Mouse (Mus musculus) ES-Bruce4 (cell line): Measurements from ENCODE around the gene Dok5. TPM values are rescaled to one million over a fixed set of nuclear protein-coding genes. Genes with fewer than 3 reads are reported as not detected.

Experiments used
- H3K27ac ChIP-seq: 2 replicates; pipeline ENCODE4 v1.5.1; 2012; ENCODE audit warnings: low read length, inconsistent platforms; ENCODE audit not compliant: insufficient read depth
- H3K27me3 ChIP-seq: 2 replicates; pipeline ENCODE4 v1.6.1; 2012; ENCODE audit warnings: mild to moderate bottlenecking, low read length, inconsistent platforms; ENCODE audit not compliant: control insufficient read depth, poor library complexity, insufficient read depth, severe bottlenecking
- H3K36me3 ChIP-seq: 2 replicates; pipeline ENCODE4 v1.6.1; 2012; ENCODE audit warnings: inconsistent platforms, mild to moderate bottlenecking, low read length, moderate library complexity; ENCODE audit not compliant: control insufficient read depth, poor library complexity, insufficient read depth, severe bottlenecking
- H3K4me1 ChIP-seq: one replicate; pipeline ENCODE4 v1.8.1; 2011; ENCODE audit warnings: low read length; ENCODE audit not compliant: control insufficient read depth, insufficient read depth
- H3K4me3 ChIP-seq: 2 replicates; pipeline ENCODE4 v1.5.1; 2011; ENCODE audit warnings: low read depth, mild to moderate bottlenecking, low read length
- H3K9ac ChIP-seq: 2 replicates; pipeline ENCODE4 v1.6.1; 2012; ENCODE audit warnings: low read depth, mild to moderate bottlenecking, inconsistent platforms; ENCODE audit not compliant: poor library complexity, severe bottlenecking
- H3K9me3 ChIP-seq: replicated peaks from 2 replicates; pipeline ENCODE4 v1.6.1; 2012; ENCODE audit warnings: mild to moderate bottlenecking, low read length, inconsistent platforms; ENCODE audit not compliant: control insufficient read depth, poor library complexity, insufficient read depth, severe bottlenecking
- CTCF ChIP-seq: IDR thresholded peaks from one replicate; pipeline ENCODE4 v1.8.1; 2011; ENCODE audit warnings: low read depth, low read length
- EP300 ChIP-seq: IDR thresholded peaks from 2 replicates; pipeline ENCODE4 v1.6.1; 2011; ENCODE audit warnings: low read depth, low read length; ENCODE audit not compliant: insufficient read depth
- POLR2A ChIP-seq: IDR thresholded peaks from one replicate; pipeline ENCODE4 v1.8.1; 2011; ENCODE audit warnings: low read length; ENCODE audit not compliant: insufficient read depth
- polyA plus RNA-seq: library from polyadenylated mRNA; stranded (reverse); fragments of >200 nt; gene quantifications from 2 replicates; pipeline ENCODE4 v1.2.4, GENCODE M21; 2011; ENCODE audit warnings: low read depth; ENCODE audit not compliant: missing spikeins, insufficient read depth, insufficient read length

Gene Dok5
- polyA plus RNA-seq, 1 experiment, result 1.4 TPM

DNA sequence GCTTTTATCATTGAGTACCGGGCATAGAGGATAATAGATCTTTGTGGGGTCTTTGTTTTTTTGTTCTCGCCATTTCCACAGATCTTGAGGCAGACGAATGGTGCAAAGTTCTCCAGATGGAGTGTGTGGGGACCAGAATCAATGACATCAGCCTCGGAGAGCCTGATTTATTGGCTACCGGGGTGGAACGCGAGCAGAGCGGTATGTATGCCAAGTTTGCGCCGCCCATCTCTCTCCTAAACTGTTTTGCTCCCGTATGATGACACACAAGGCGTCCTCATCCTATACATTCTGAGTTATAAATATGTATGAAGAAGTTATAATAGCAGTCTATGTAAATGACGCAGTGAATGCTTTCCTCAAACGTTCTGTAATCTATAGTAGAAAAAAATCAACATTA lies 98.4 kb downstream of the Dok5 start:
- H3K27ac ChIP-seq, result no peak overlapping the region
- no peak overlapping the region for H3K9ac ChIP-seq
- TF ChIP-seq CTCF (no peak), POLR2A (no peak), EP300 (no peak)
- H3K4me1 ChIP-seq, result no peaks in the 10 kb centered on the region
- H3K4me3 ChIP-seq, result no peak overlapping the region
- H3K9me3 ChIP-seq, result no peaks in the 10 kb centered on the region
- H3K36me3 ChIP-seq, result no peaks in the 10 kb centered on the region
- no peaks in the 10 kb centered on the region for H3K27me3 ChIP-seq

DNA sequence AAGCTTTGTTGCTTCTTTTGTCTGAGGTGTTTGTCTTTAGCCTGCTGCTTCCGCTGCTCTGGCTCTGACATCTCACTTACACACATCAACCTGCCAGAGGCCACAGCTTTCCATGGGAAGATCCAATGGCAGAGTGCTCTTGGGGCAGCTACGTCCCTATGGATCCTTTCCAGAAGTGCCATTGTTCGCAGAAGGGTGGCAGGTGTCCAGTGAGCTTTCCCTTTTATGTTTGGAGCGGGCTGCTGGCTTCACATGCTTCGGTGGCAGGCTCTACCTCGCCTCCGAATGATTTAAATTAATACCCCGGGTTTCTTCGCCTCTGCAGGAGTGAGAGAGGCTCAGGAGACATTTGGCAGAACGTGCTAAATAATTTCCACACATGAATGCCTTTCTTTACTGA lies 105.3 kb downstream of the Dok5 start:
- Histone ChIP-seq H3K9me3 (no peaks in the 10 kb centered on the region), H3K4me3 (no peak overlapping the region), H3K9ac (no peak overlapping the region), H3K36me3 (no peaks in the 10 kb centered on the region), H3K27ac (no peak overlapping the region), H3K27me3 (no peaks in the 10 kb centered on the region), H3K4me1 (peaks cover 2% of the 10 kb centered on the region)
- TF ChIP-seq CTCF (no peak), EP300 (no peak), POLR2A (no peak)

DNA sequence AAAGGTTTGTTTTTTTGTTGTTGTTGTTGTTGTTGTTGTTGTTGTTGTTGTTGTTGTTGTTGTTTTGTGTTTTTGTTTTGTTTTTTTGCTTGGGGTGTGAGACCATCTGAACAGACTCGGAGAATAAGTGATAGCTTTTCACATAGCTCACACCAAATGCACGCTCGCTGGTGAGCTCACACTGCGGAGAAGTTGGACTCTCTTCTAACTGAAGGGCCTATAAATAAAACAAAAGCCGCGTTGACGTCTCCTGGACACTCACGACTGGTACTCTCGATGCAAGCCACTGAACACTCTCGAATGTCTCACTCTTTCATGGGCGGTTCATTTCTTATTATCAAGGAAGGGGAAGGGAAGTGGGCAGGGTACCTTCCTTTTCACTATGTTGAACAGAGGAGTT lies 105.8 kb downstream of the Dok5 start:
- Histone ChIP-seq H3K27me3 (no peaks in the 10 kb centered on the region), H3K4me3 (no peak overlapping the region), H3K4me1 (peaks cover 2% of the 10 kb centered on the region), H3K36me3 (no peaks in the 10 kb centered on the region), H3K9me3 (no peaks in the 10 kb centered on the region), H3K27ac (no peak overlapping the region), H3K9ac (no peak overlapping the region)
- TF ChIP-seq CTCF (no peak), POLR2A (no peak), EP300 (no peak)

DNA sequence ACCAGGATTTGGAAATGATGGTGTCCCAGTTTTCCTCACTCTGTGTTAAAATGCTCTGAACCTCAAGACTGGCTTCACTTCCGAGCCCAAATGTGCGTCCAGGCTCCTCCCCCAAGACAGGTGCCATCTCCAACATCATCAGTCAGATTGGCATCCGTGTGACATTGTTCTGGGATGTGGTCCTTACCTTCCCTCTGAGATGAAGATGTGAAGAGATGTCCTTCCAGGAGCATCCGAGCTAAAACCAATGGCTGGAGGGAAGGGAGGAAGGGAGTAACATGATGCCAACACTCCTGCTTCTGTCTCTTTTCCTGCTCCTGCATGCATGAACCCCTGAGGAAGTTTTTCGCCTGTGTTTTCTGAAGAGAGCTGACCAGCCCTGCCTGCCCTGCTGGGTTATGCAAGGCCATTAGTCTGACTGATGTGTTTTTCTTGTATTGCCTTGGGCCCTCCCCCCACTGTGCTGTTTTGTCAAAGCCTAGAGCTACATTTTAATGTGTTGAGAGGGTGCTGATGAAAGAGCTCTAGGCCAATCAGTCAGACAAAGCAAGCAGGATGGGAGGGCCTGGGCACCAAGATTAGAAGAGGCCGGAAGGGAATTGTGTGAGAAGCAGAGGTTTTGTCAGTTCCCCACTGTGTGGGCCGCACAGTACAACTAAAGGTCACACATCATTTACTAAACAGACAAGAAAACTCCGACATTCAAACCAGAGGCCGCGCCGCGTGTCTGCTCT lies 106.4 kb downstream of the Dok5 start:
- Histone ChIP-seq H3K36me3 (no peaks in the 10 kb centered on the region), H3K27me3 (no peaks in the 10 kb centered on the region), H3K4me3 (no peak overlapping the region), H3K9ac (no peak overlapping the region), H3K27ac (no peak overlapping the region), H3K4me1 (peaks cover 2% of the 10 kb centered on the region), H3K9me3 (no peaks in the 10 kb centered on the region)
- TF ChIP-seq EP300 (peak; percentile 59; the same call in 1 of the 2 replicates), POLR2A (no peak)

DNA sequence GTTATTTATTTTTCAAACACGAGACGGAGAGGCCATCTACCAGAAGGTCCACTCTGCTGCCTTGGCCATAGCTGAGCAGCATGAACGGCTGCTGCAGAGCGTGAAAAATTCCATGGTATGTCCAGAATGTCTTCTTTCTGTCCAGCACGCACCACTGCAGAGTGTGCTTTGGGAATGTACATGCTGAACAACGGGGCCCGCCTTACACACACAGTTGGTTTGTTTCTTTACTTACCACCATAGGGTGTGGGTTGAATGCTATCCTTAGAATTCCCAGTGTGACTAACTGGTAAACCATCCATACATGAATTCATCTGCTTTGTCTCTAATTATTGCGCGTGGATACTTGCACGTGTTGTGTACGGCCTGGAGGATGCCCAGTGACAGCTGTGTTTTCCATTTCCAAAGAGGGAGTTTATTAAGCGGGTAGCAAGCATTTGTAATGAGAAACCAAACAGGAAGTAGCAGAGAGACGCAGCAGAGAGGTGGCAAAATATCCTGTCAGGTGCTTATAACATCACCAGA lies 109.9 kb downstream of the Dok5 start:
- no peak overlapping the region for H3K9ac ChIP-seq
- peaks cover 2% of the 10 kb centered on the region for H3K4me1 ChIP-seq
- no peak overlapping the region for H3K4me3 ChIP-seq
- no peaks in the 10 kb centered on the region for H3K36me3 ChIP-seq
- TF ChIP-seq POLR2A, result no peak
- no peak for TF ChIP-seq CTCF
- no peak for TF ChIP-seq EP300
- no peak overlapping the region for H3K27ac ChIP-seq
- H3K27me3 ChIP-seq, result no peaks in the 10 kb centered on the region
- H3K9me3 ChIP-seq, result no peaks in the 10 kb centered on the region

DNA sequence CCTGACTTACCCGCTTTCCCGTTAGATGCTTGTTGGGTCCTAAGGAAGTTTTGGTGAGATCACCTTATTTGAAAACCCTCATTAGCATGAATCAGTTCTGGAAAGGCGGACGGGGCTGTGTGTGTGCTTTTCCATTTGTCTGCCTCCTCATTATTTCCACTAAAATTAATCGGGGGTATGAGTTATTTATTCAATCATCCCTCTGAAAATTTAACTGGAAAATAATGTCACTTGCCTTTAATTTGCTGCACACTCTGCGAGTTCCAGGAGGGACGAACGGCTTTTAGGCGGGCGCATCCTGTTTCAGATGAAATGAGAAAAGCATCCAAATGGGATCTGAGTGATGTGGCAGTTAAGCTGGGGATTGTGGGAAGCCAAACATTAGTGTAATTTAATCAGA lies 113.9 kb downstream of the Dok5 start:
- TF ChIP-seq EP300, result no peak
- TF ChIP-seq POLR2A, result no peak
- TF ChIP-seq CTCF, result no peak
- no peaks in the 10 kb centered on the region; the same call in 1 of the 2 replicates for H3K9me3 ChIP-seq
- no peak overlapping the region for H3K4me3 ChIP-seq

More for the DNA sequence above, 113.9 kb downstream of the Dok5 start:
- Histone ChIP-seq H3K27ac (no peak overlapping the region), H3K27me3 (no peaks in the 10 kb centered on the region), H3K9ac (no peak overlapping the region), H3K36me3 (no peaks in the 10 kb centered on the region), H3K4me1 (no peaks in the 10 kb centered on the region)
